Mouse (Mus musculus) liver, embryonic 14.5 days (tissue): ENCODE data around the gene Gm49320.

Experiments used
- CTCF ChIP-seq: IDR thresholded peaks from 2 replicates; pipeline ENCODE4 v1.5.1; 2016; ENCODE audit warnings: antibody characterized with exemption, low read depth, control low read depth
- EP300 ChIP-seq: IDR thresholded peaks from 2 replicates; pipeline ENCODE4 v1.6.1; 2016; ENCODE audit warnings: antibody characterized with exemption, low read depth

GRCm38 (mm10) chr8:4247951-4248540 lies 9.4 kb downstream of the Gm49320 start, which contains the start of gene Tgfbr3l:
- TF ChIP-seq EP300 (no peak), CTCF (no peak)
